Comparison of ENCODE assay signal across 16 mouse cellular contexts in the genomic region with DNA sequence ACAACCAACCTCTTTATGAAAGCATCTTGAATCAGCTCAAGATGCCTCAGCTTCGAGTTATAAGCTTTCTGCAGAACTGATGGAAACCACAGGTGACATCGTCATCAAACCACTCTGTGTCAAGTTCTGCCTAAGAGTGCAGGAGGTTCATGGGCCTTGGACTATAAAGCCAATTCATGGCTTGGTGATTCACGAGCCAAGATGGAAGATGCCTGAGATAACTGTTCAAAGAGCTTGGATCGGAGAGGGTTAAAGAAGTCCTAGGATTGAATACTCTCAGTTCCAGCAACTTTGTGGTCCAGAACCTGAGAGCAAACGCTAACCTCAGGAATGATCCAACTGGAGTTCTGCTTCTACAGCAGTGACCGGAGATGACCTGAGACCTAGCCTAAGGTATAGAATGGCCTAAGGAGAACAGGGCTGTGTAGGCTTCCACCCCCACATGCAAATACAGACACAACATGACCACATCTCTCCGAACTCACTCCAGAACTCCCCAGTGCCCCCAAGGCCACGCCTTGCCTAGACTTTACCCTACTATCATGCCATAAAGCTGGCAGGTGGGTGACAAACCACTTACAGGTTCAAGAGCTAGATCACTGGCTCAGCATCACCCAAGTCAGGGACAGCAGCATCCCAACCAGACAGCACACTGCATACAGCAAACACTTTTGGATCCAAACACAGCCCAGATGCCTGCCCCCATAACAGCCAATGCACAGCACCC.
"Had no signal": no experiment of that assay in that cellular context is flagged by ENCODE, and none has a peak within 500 bp of the region (broad histone marks: within the 10 kb centered on the region; RNA-seq: fewer than 3 reads in every experiment).

No protein-coding gene starts in this region.

- DNase-seq: liver, postnatal 0 days; lung, adult 2 months; lung, postnatal 14 days; lung, postnatal 36 days; right cerebral cortex, postnatal 14 days; right cerebral cortex, postnatal 4 days; spleen, adult 18-20 months; thymus, adult 2 months; thymus, postnatal 25 days; thymus, postnatal 4 days had no signal

- H3K27me3 ChIP-seq: lung, embryonic 15.5 days; megakaryocyte, embryonic 14.5 days; midbrain, embryonic 13.5 days; midbrain, embryonic 15.5 days; neural tube, embryonic 12.5 days had no signal

- H3K27ac ChIP-seq: lung, embryonic 15.5 days; macrophage; midbrain, embryonic 13.5 days; midbrain, embryonic 15.5 days; neural tube, embryonic 12.5 days had no signal

- H3K4me3 ChIP-seq: lung, embryonic 15.5 days; megakaryocyte, embryonic 14.5 days; midbrain, embryonic 13.5 days; midbrain, embryonic 15.5 days; neural tube, embryonic 12.5 days had no signal
